Mouse (Mus musculus) right cerebral cortex, adult 18-20 months (tissue): ENCODE data around the gene Mfsd4b2.
"Not testable (repeated sequence)": the region's sequence is repeated elsewhere in the genome, so short reads cannot be mapped to it uniquely, and the experiment has no call there.

Experiments used
- DNase-seq: peaks from one replicate; pipeline ENCODE4 v3.0.0; 2022; ENCODE audit warnings: mixed read lengths

The Mfsd4b2 gene

DNA sequence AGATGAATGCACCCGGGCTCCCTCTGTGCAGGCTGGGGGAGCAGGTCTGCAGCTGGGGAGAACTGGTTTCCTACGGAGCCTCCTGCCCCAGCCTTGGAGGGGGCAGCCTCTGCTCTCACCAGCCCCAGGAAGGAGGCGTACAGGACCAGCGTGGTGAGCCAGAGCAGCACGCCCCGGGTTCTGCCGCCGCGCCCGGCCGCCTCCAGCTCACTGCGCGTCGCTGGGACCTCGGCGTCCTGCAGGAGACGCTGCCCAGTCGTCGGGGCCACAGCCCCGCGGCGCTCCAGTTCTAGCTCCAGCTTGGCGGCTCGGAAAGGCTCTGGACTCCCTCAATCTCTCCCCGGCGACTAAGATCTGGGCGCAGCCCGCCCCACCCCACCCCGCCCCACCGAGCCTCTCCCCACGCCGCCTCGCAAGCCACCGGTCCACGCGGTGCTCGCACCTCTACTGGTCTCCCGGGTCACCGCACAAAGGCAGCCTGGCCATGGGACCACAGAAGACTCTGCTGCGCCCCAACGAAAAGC is at the start of gene Mfsd4b2:
Gene Mfsd4b2 (minus strand): TSS at position 308 of the 524 bp plus-strand sequence.
- no peak for DNase-seq

DNA sequence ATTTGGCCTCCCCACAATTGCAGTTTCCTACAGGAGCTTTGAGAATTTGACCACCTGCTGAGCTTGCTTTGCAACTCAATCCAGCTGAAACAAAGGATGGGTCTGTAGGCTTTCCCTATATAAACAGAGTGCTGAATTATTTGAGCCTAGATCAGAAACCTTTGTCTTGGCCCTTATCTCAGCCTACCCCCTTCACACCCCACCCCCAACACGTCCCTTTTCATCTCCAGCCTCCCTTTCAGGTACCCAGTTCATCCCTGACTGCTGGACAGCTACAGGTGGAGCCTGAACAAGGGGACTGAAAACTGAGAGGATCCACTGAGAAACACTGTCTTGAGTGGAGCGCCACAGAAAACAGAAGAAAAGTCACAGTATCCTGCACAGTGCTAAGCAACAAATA is 49.0 kb upstream of the Mfsd4b2 start:
- no peak for DNase-seq

DNA sequence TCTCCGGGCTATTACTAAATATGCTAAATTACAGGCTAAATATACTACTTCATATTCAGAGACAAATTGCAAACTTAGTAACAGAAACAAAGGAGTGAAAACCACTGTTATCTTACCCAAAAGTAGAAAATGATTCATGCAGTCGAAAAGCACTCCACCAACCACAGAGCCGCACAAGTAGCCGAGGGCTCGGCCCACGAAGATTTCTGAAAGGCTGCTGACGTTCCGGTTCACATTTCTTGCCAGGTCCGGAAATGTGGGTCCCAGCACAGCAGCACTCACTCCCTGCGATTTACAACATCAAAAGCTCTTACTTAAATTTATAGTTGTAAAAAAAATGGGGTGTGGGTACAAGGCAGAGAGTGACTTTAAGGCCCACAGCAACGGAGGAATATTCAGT is 48.3 kb upstream of the Mfsd4b2 start:
- peak; percentile 2 for DNase-seq

DNA sequence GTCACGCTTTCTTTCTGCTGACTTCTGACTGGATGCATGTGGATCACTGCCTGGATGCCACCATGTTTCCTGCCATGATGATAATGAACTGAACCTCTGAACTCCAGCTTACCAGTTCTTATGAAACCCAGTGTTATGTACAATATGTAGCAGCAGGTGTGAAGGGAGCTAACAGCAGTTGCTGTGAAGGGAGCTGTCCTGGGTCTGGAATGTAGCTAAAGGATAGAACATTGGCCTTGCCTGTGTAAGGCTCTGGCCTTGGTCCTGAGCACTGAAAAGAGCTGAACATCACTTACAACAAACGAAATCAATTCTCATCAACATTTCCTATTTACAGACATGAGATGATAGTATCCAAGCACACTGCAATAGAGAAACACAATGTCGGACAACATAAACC is 40.8 kb upstream of the Mfsd4b2 start:
- no peak for DNase-seq

DNA sequence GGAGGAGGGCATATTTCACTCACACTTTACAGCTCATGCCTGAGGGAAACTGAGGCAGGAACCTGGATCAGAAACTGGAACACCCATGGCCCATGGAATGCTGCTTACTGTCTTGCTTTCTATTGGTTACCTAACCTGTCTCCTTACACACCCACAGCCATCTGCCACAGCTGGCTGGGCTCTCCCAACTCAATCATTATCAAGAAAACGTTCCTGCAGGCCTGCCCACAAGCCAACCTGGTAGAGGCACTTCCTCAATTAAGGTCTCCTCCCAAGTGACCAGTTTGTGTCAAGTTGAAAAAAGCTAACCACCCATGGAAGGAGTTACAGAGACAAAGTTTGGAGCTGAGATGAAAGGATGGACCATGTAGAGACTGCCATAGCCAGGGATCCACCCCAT is 35.2 kb upstream of the Mfsd4b2 start:
- no peak for DNase-seq

DNA sequence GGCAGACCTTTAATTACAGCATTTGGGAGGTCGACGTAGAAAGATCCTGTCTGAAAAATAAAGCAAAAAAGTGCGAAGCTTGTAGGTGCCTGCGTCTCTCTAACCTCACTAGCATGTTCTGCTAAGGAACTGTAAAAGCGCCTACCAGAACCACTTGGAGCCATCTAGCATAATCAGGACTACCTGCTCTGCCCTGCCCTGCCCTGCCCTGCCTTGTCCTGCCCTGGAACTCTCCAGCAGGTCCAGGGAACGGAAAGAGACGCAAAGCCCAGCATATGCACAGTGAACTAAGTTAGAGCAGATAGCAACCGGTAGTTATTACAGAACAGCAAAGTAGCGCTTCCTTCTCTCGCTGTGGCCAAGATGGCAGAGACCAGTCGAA is 33.7 kb upstream of the Mfsd4b2 start:
- no peak for DNase-seq

DNA sequence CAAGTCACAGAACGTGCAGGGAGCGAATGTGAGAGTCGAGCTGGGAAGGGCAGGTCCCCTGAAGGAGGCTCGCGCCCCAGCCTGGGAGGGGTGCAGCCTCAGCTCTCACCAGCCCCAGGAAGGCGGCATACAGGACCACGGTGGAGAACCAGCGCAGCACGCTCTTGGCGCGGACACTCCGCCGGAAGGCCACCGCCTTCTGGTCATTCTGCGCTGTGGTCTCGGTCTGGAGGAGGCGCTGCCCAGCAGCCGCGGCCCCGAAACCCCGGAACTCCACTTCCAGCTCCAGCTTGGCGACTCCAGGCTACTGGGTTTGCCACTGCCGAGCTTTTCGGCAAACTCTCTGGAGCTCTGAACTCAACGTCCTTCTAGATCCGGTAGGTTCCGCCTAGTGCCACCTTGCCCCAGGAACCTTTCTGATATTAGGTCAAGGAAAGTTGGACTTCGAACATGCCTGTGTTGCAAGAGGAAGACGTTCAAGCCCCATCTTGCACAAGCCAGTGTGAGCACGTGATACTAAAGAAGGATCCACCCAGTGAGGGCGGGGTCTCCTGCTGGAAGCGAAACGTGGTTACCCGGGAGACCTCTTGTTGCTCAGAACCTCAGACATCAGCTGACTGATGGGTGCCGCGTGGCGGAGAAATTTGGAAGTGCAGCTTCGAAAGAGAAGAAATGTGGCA is 33.2 kb upstream of the Mfsd4b2 start, which contains the start of gene Mfsd4b3:
Gene Mfsd4b3 (minus strand): TSS at position 393 of the 680 bp plus-strand sequence.
- peak; percentile 89 for DNase-seq

DNA sequence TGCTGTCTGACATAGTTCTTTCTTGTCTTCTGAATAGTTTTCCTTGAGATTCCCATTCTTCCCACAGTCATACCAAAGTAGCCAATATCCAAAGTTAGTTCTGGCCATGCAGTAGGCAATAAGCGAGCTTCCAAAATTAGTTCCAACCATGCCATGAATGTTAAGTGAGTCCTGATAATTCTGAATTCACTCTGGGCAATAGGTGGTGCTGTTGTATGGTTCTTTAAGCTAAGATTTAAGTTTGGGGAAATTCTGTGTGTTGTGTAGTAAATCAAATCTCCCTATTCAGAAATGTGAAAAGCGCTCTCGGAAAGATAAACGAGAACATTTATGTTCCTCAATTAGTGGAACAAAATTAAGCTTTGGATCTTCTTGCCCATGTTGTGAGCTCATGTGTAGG is 31.5 kb upstream of the Mfsd4b2 start:
- peak; percentile 13 for DNase-seq

DNA sequence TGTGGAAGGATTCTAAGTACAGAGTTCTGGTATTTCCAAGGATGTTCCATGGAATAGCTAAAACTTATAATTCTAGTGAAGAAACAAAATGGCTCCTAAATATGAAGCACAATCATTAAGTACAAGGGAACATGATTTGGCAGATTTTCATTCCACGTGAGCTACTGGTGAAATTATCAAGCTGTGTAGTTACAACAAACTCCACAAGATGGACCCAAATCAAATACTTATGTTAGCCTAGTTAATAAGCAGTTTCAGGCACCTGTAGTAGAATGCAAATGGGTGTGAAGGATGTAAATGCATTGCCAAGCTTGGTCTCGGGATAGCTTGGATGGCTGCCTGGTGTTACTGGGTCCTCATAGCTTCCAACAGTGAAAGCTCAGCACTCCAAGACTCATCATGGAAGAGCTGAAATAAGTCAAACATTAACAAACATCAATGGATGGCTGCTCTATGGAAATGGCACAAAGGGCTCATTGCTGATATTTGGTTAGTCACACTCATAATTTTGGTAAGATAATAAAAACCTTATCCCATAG is 29.7 kb upstream of the Mfsd4b2 start:
- no peak for DNase-seq

DNA sequence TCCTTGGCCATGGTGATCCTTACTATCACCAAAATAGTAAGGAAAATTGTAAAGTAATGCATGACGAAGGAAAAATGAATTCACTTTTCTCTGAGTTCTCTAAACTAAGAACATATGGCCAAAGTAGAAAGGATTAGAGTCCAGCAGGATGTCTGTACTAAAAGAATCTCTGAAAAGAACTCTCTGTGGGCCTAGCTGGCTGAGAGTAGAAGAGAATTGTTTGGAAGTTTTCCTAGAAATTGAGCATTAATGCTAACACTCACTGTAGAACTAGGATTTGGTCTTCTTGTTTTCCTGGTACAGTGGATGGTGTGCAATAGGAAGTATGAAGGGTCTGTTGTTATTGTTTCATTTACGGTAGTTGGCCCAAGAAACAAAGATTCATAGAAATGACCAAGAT is 28.4 kb upstream of the Mfsd4b2 start:
- DNase-seq: no peak

DNA sequence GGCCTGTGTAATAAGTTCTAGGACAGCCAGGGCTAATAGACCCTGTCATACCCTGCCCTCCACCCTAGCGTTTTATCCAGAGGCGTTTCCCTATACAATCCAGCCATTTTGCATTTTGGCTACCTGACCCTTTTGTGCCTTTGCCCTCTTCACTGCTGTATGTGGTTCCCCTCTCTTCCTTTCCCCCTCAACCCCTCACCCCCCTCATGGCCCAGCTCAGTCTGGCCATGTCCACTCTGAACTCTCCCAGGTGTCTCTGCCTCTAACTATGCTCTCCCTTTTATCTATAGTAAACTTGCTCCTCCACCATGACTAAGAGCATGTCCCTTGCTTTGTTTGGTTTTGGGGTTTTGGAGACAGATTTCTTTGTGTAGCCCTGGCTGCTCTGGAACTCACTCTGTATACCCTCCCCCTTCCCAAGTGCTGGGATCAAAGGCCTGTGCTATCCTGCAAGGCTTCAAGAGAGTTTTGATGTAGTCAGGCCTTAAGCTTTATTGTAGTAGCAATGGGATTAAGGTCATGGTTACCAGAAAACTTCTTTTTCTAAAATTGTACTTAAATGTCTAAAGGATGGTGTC is 22.7 kb upstream of the Mfsd4b2 start:
- no peak for DNase-seq

DNA sequence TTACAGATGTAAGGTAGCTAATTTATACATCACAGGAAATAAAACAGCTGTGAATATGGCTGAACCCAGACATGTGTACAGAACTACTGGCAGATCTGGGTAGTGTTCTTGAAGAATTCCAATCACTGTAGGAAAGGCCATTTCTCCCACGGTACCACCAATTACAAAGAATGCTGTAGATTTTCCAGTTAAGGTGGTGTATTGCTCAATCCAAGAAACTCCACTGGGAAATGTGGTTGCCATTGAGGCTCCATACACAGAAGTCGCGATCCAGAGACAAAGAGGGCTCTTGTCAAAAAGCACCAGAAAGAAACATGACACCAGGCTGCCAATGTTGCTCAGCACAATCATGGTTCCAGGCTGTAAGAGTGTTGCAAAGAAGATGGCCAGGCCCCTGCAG is 20.5 kb upstream of the Mfsd4b2 start:
- not testable (repeated sequence) for DNase-seq

DNA sequence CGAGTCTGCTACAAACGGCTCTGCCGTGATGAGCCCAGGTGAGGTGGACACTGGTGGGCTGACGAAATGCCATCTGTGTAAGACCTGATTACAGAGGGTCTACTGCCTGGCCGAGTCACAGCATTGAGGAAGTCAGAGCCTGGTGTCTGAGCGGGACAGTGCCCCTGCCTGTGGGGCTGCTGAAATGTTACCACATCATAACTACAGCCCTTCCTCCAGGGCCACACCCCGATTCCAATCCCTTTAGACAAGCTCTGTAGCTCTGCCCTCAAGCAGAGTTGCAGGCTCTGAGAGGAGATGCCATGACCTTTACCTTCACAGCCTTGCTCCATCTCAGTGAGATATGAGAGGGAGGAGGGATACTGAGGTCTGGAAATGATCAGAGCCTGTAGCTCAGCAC is 9.8 kb upstream of the Mfsd4b2 start:
- no peak for DNase-seq

DNA sequence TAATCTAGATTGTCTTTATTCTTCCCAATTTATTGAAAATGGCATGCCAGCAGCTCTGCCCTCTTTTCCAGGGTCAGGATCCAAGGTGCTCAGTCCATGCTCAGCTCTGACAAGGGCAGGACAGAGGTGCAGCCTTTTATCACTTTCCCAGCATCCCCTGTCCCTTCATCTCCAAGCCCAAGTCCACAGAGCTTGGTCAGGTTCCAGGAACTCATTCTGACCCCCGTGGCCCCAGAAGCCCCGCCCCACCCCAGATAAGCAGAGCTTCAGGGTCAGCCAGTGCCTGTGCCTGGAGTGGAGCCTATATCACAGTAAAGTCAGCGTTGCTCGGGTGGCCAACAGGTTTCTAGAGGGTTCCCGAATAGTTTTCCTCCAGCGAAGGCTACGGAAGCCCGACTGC is 2.2 kb downstream of the Mfsd4b2 start:
- DNase-seq: not testable (repeated sequence)

DNA sequence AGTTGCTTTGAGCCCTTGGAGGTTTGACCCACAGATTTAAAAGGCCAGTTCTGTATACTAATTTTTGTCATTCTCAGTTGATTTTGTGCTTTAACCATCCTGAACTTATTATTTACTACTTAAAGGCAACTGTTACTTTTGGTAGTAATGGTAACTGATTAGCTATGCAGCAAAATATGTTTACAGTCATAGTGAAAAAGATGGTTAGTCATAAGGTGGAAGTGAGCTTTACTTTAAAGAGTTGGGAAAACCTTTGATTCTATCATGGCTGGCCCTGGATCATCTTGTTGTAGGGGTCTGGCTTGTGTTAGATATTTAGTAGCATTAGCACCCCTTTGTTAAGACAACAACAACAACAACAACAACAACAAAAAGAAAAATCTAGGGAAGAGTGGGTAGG is 14.1 kb downstream of the Mfsd4b2 start:
- no peak for DNase-seq

DNA sequence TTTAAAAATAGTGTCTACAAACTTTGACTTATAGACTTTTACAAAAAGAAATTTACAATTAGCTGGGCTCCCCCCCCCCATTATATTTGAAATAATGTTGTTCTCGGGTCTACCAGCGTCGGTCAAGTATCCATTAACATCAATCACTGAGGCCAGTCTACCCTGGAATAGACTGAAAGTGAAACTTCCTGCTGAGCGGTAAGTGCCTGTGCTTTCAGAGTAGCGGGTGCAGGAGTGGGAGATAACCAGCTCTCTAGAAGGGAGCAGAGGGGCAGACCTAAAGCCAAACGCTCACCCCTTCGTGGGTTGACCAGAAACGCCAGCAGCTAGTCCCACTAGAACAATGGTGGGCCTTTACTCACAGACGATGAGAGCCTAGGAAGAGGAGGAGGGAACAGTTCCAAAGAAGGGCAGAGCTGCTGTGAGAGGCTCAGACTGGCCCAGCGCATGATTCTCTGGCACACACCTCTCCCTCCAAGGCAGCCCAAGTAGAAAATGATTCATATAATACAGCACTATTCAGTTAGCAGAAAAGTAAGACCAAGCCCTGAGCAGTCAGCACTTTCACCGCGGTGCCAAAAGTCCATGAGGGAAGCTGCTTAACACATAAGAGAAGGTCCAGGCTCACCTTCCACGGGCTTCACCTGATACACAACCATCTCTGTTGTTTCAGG is 17.8 kb downstream of the Mfsd4b2 start:
- DNase-seq: no peak

DNA sequence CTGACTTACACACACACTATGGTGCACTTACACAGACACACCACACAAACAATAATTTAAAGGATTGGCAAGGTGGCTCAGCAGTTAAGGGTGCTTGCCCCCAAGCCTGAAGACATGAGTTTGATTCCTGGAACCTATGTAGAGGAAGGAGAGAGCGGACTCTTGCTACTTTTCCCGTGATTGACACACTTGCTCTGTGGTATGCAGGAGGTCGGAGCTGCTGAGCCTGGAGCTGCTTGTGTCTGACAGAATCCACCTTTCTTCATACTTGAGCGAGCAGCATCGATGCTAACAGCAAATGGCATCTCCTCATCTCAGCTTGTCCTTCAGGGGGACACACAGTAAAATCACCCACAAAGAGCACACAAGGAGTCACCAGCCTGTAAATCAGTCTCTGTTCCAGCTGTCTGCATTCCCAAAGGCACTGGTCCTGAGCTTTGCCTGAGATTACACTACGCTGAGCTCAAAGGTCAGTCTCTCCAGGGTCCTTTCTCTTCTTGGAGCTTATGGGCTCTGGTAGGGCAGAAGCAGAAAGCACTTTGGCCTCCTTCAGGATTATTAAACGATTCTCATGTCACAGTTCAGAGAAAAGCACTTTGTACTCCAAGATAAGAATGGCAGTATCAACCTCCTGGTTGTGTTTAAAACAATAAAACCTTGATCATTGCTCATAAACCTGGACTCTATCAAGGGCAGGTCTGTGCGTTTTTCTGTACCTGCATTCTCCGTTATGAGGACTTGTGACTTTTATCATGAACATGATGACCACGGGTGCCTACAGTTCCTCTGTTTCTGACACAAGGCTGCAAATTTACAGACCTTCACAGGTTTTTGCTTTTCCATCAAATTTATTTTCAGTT is 19.7 kb downstream of the Mfsd4b2 start:
- DNase-seq: no peak

DNA sequence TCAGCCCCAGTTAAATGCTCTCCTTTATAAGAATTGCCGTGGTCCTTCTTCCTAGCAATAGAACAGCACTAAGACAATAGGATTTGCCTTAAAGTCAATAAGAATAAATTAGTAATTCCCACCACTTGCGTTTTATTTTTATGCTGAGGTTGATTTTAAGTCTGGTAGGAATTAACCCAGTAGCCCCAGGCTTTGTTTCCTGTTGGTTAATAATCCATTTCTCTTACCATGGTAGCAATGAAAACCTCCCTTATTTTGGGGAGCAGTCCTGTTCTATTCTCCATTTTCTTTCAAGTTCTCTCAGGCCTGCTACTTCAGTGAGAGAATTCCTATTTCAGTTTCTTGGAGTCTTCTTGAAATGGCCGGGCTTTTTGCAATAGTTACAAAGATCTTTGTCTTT is 22.5 kb downstream of the Mfsd4b2 start:
- DNase-seq: no peak

DNA sequence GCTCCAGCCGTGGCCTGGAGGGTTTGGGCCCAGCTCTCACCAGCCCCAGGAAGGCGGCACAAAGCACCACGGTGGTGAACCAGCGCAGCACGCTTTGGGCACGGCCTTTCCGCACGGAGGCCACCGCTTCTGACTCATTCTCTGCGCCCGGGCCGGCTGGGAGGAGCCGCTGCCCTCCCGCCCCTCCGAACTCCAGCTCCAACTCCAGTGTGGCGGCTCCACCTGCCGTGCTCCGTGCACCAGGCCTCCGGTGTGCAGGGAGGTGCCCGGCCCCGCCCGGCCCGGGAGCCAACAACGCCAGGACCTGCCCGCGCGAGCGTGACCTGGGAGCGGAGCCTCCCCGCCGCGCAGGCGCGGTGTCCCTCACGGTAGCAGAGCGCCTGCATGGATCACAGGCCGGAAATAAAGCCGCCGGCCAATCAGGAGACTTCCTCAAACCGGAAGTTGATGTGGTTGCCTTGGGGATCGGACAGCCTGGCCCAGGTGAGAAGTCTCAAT is 27.8 kb downstream of the Mfsd4b2 start, which contains the start of gene Mfsd4b4:
Gene Mfsd4b4 (minus strand): TSS at position 365 of the 498 bp plus-strand sequence.
- peak; percentile 92 for DNase-seq

DNA sequence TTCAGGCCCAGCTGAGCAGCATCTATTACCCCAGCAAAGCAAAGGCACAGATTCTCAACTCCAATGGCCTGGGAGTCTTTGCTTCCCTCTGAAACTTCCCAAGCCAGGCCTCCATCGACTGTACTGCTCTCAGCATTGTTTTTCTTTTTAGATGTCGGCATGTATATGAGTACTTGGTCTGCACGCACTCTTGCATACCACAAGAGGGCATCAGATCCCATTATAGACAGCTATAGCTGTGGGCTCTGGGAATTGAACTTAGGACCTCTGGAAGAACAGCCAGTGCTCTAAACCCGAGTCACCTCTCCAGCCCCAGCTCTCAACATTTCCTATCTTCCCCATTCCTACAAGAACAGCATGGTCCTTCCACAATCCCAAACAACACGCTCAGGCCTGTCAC is 30.2 kb downstream of the Mfsd4b2 start:
- no peak for DNase-seq

DNA sequence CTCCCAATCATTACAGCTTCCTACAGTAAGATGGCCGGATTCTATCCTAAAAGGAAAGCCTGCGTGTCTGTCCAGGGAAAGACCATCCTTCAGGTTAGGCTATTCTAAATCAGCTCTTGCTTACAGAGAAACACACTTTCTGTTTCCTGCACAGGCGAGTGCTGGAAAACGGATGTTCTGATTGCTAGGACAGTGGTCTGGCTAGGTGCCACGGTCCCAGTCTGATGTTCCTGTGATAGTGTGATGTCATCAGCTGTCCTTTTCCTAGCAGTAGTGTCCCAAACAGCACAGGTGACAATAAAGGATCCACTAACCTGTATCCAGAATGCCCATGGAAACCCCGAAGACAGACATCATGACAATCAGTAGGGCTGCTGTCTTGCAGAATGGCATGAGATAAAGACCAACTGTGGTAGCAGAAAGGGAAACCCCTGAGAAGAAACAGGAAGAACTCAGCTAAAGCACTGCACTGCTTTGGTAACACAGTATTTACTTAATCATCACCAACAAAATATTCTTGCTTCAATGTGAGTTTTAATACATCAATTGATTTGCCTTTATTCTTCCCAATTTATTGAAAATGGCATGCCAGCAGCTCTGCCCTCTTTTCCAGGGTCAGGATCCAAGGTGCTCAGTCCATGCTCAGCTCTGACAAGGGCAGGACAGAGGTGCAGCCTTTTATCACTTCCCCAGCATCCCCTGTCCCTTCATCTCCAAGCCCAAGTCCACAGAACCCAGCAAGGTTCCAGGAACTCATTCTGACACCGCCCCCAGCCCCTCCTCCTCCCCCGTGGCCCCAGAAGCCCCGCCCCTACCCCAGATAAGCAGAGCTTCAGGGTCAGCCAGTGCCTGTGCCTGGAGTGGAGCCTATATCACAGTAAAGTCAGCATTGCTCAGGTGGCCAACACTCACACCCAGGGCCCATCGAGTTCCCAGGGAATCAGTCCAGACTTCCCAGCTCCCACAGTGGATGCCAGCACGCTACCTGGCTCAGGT is 32.7 kb downstream of the Mfsd4b2 start:
- DNase-seq: no peak
